ENCODE assay signal across 9 mouse cellular contexts in genomic region chr4:102533183-102534048, GRCm38 (mm10).
DNase-seq lines count a peak whose midpoint lies in the region; ATAC-seq and TF ChIP-seq lines count a peak whose summit lies in the region.
"Had no signal": no experiment of that assay in that cellular context is flagged by ENCODE, and none has a peak within 500 bp of the region (broad histone marks: within the 10 kb centered on the region; RNA-seq: fewer than 3 reads in every experiment).

No protein-coding gene starts in this region.

- no peak for DNase-seq in cerebellum, postnatal 4 days (ENCODE audit: low spot score in 2 of 2)
- DNase-seq in 3134 (ENCODE audit: extremely low read depth, insufficient read length, low spot score), result peak; percentile 71
- peak; percentile 71 for DNase-seq in cerebellum, adult 9-11 months
- peak; percentile 26 to 39 for DNase-seq in layer of hippocampus, adult 2 months (ENCODE audit: low spot score in 2 of 2)
- DNase-seq in embryo, embryonic 11 days, result no peak

- no peaks in the 10 kb centered on the region for H3K36me3 ChIP-seq in heart, embryonic 12.5 days
- no peaks in the 10 kb centered on the region for H3K36me3 ChIP-seq in neural tube, embryonic 15.5 days
- H3K36me3 ChIP-seq: lung, embryonic 15.5 days had no signal

- peak; percentile 86 for ATAC-seq in cerebellum, adult (ENCODE audit: insufficient number of reproducible peaks, low FRiP score, low TSS enrichment)
- ATAC-seq in heart, embryonic 12.5 days (ENCODE audit: insufficient number of reproducible peaks, low FRiP score), result 0 out of 2 replicates have a peak, but pooled peaks have one; percentile 39
- no peak; the same call in 1 of the 2 replicates for ATAC-seq in neural tube, embryonic 15.5 days (ENCODE audit: low FRiP score)

- WGBS in heart, embryonic 12.5 days, result 49% methylated on average over 8 of the region's 8 CpGs
- WGBS in neural tube, embryonic 15.5 days, result 61% methylated on average over 8 of the region's 8 CpGs

- H3K27me3 ChIP-seq in heart, embryonic 12.5 days (replicated peaks), result no peaks in the 10 kb centered on the region
- H3K27me3 ChIP-seq in neural tube, embryonic 15.5 days (replicated peaks), result no peaks in the 10 kb centered on the region
- H3K27me3 ChIP-seq: lung, embryonic 15.5 days had no signal

- H3K4me3 ChIP-seq in heart, embryonic 12.5 days, result no peak overlapping the region
- H3K4me3 ChIP-seq in layer of hippocampus, adult 2 months, result peak overlapping the region; percentile 15; the same call in 1 of the 2 replicates
- no peak overlapping the region for H3K4me3 ChIP-seq in neural tube, embryonic 15.5 days (replicated peaks)
- H3K4me3 ChIP-seq: lung, embryonic 15.5 days had no signal

- H3K4me1 ChIP-seq in heart, embryonic 12.5 days (replicated peaks), result peaks cover 23% of the 10 kb centered on the region
- 0 out of 2 replicates have a peak, but pooled peaks cover 2% of the 10 kb centered on the region for H3K4me1 ChIP-seq in neural tube, embryonic 15.5 days
- H3K4me1 ChIP-seq: lung, embryonic 15.5 days had no signal

- H3K9me3 ChIP-seq in heart, embryonic 12.5 days (replicated peaks), result no peaks in the 10 kb centered on the region
- H3K9me3 ChIP-seq in neural tube, embryonic 15.5 days (replicated peaks), result no peaks in the 10 kb centered on the region
- H3K9me3 ChIP-seq: lung, embryonic 15.5 days had no signal

- H3K4me2 ChIP-seq in heart, embryonic 12.5 days, result no peak overlapping the region
- H3K4me2 ChIP-seq in neural tube, embryonic 15.5 days, result no peak overlapping the region
- H3K4me2 ChIP-seq: lung, embryonic 15.5 days had no signal

- TF ChIP-seq CTCF in layer of hippocampus, adult 2 months (conservative IDR thresholded peaks at IDR 0.05), result no peak

- no peak overlapping the region for H3K9ac ChIP-seq in heart, embryonic 12.5 days
- no peak overlapping the region for H3K9ac ChIP-seq in neural tube, embryonic 15.5 days (replicated peaks)
- H3K9ac ChIP-seq: lung, embryonic 15.5 days had no signal

- peak overlapping the region; percentile 62; the same call in 1 of the 2 replicates for H3K27ac ChIP-seq in heart, embryonic 12.5 days (ENCODE audit: poor library complexity, severe bottlenecking)
- H3K27ac ChIP-seq in layer of hippocampus, adult 2 months, result peak overlapping the region; percentile 83
- H3K27ac ChIP-seq in neural tube, embryonic 15.5 days (replicated peaks), result peak overlapping the region; percentile 65
- H3K27ac ChIP-seq: lung, embryonic 15.5 days had no signal

Comparison
In these comparisons a context has a peak if more than half of its experiments do, and no peak if none do; other contexts are left out.
1. DNase-seq: peak in 3134 (single experiment), cerebellum, adult 9-11 months (single experiment) and layer of hippocampus, adult 2 months (2 of 2); none in cerebellum, postnatal 4 days (0 of 2) and embryo, embryonic 11 days (single experiment).
2. Peak in every context shown above with its lines, with median percentiles within 50 percentile points of each other: H3K27ac ChIP-seq.